Mouse (Mus musculus): ENCODE results near the gene Exoc6b.

Exoc6b gene

GRCm38 (mm10) chr6:84882663-84883517, 186.4 kb downstream of the Exoc6b start:
- no peak for DNase-seq (ENCODE audit: low read depth, low spot score)

- peak; percentile 69 for DNase-seq (ENCODE audit: low read depth, low spot score)
These were observed 193.4 kb downstream of the Exoc6b start for GRCm38 (mm10) chr6:84875869-84876268.

- DNase-seq (ENCODE audit: low read depth, low spot score) = peak; percentile 73
These were observed 202.2 kb downstream of the Exoc6b start for GRCm38 (mm10) chr6:84867114-84867513.

GRCm38 (mm10) chr6:84864625-84865024, 204.7 kb downstream of the Exoc6b start:
- DNase-seq (ENCODE audit: low read depth, low spot score) = no peak

GRCm38 (mm10) chr6:84863816-84864375, 205.4 kb downstream of the Exoc6b start:
- peak; percentile 67 for DNase-seq (ENCODE audit: low read depth, low spot score)

- peak; percentile 29 for DNase-seq (ENCODE audit: low read depth, low spot score)
These were observed 223.6 kb downstream of the Exoc6b start for GRCm38 (mm10) chr6:84845665-84846064.

GRCm38 (mm10) chr6:84841138-84841537, 228.2 kb downstream of the Exoc6b start:
- DNase-seq (ENCODE audit: low read depth, low spot score) = no peak

GRCm38 (mm10) chr6:84807546-84807945, 261.8 kb downstream of the Exoc6b start:
- no peak for DNase-seq (ENCODE audit: low read depth, low spot score)

- no peak for DNase-seq (ENCODE audit: low read depth, low spot score)
These were observed 263.1 kb downstream of the Exoc6b start for GRCm38 (mm10) chr6:84806132-84806730.

GRCm38 (mm10) chr6:84798736-84799135, 270.6 kb downstream of the Exoc6b start:
- DNase-seq (ENCODE audit: low read depth, low spot score) = no peak

GRCm38 (mm10) chr6:84783994-84784393, 285.3 kb downstream of the Exoc6b start:
- no peak for DNase-seq (ENCODE audit: low read depth, low spot score)

- DNase-seq (ENCODE audit: low read depth, low spot score) = peak; percentile 95
These were observed 289.3 kb downstream of the Exoc6b start for GRCm38 (mm10) chr6:84779987-84780386.

- peak; percentile 45 for DNase-seq (ENCODE audit: low read depth, low spot score)
These were observed 290.3 kb downstream of the Exoc6b start for GRCm38 (mm10) chr6:84778970-84779369.

GRCm38 (mm10) chr6:84775908-84776307, 293.4 kb downstream of the Exoc6b start:
- peak; percentile 98 for DNase-seq (ENCODE audit: low read depth, low spot score)

- no peak for DNase-seq (ENCODE audit: low read depth, low spot score)
These were observed 314.0 kb downstream of the Exoc6b start for GRCm38 (mm10) chr6:84755266-84755665.

GRCm38 (mm10) chr6:84752806-84753420, 316.4 kb downstream of the Exoc6b start:
- no peak for DNase-seq (ENCODE audit: low read depth, low spot score)

- DNase-seq (ENCODE audit: low read depth, low spot score) = no peak
These were observed 317.9 kb downstream of the Exoc6b start for GRCm38 (mm10) chr6:84751409-84751808.

GRCm38 (mm10) chr6:84746847-84747395, 322.4 kb downstream of the Exoc6b start:
- DNase-seq (ENCODE audit: low read depth, low spot score) = no peak

- no peak for DNase-seq (ENCODE audit: low read depth, low spot score)
These were observed 323.0 kb downstream of the Exoc6b start for GRCm38 (mm10) chr6:84746193-84746846.

- no peak for DNase-seq (ENCODE audit: low read depth, low spot score)
These were observed 323.7 kb downstream of the Exoc6b start for GRCm38 (mm10) chr6:84745570-84745969.

GRCm38 (mm10) chr6:84742227-84742626, 327.1 kb downstream of the Exoc6b start:
- DNase-seq (ENCODE audit: low read depth, low spot score) = no peak

Data from 3T3-L1 (cell line).